Mouse (Mus musculus) heart, postnatal 0 days (tissue): ENCODE measurements at regions not wholly inside any gene's neighbourhood (a gene's known extent, or its start where the extent isn't known, plus 50 kb on each side); places are given as distances from the start of the nearest gene placed in this dataset.

Source experiments
- CTCF ChIP-seq: IDR thresholded peaks from 2 replicates; pipeline ENCODE4 v1.5.1; 2016; ENCODE audit warnings: antibody characterized with exemption, control low read depth, low read depth
- EP300 ChIP-seq: IDR thresholded peaks from 2 replicates; pipeline ENCODE4 v1.6.1; 2016; ENCODE audit warnings: antibody characterized with exemption, low read depth

GRCm38 (mm10) chr1:163496416-163496815 is 92.9 kb upstream of the Gorab start:
- no peak for TF ChIP-seq CTCF
- TF ChIP-seq EP300 = no peak
